Comparison of ENCODE assay signal across 17 mouse cellular contexts in genomic region chr12:109674766-109675165, GRCm38 (mm10).
"Had no signal": no experiment of that assay in that cellular context is flagged by ENCODE, and none has a peak within 500 bp of the region (broad histone marks: within the 10 kb centered on the region; RNA-seq: fewer than 3 reads in every experiment).

No protein-coding gene starts in this region.

- H3K4me1 ChIP-seq: liver, embryonic 13.5 days; liver, embryonic 15.5 days; megakaryocyte, embryonic 14.5 days; midbrain, embryonic 13.5 days; midbrain, embryonic 15.5 days; neural tube, embryonic 12.5 days; stomach, embryonic 15.5 days had no signal

- ATAC-seq: liver, postnatal 0 days; midbrain, embryonic 13.5 days; midbrain, embryonic 15.5 days had no signal

- H3K9ac ChIP-seq: liver, embryonic 13.5 days; liver, embryonic 15.5 days; liver, postnatal 0 days; midbrain, embryonic 13.5 days; midbrain, embryonic 15.5 days; neural tube, embryonic 12.5 days; stomach, embryonic 15.5 days had no signal

- H3K27me3 ChIP-seq: liver, embryonic 13.5 days; liver, embryonic 15.5 days; megakaryocyte, embryonic 14.5 days; midbrain, embryonic 13.5 days; midbrain, embryonic 15.5 days; neural tube, embryonic 12.5 days; stomach, embryonic 15.5 days had no signal

- DNase-seq: liver; liver, embryonic 13.5 days; liver, postnatal 0 days; right cerebral cortex, postnatal 14 days; thymus, adult 2 months; thymus, postnatal 25 days; thymus, postnatal 4 days had no signal

- H3K9me3 ChIP-seq: liver, embryonic 13.5 days; liver, embryonic 15.5 days; megakaryocyte, embryonic 14.5 days; midbrain, embryonic 13.5 days; midbrain, embryonic 15.5 days; neural tube, embryonic 12.5 days; stomach, embryonic 15.5 days had no signal

- H3K4me2 ChIP-seq: liver, embryonic 11.5 days; liver, embryonic 13.5 days; liver, embryonic 15.5 days; midbrain, embryonic 11.5 days; midbrain, embryonic 13.5 days; midbrain, embryonic 15.5 days; neural tube, embryonic 12.5 days; stomach, embryonic 15.5 days had no signal

- H3K36me3 ChIP-seq: liver, embryonic 13.5 days; liver, embryonic 15.5 days had no signal

- H3K4me3 ChIP-seq: liver, embryonic 13.5 days; liver, embryonic 15.5 days; megakaryocyte, embryonic 14.5 days; midbrain, embryonic 13.5 days; midbrain, embryonic 15.5 days; neural tube, embryonic 12.5 days; stomach, embryonic 15.5 days had no signal

- H3K27ac ChIP-seq: liver, embryonic 13.5 days; liver, embryonic 15.5 days; macrophage; midbrain, embryonic 13.5 days; midbrain, embryonic 15.5 days; neural tube, embryonic 12.5 days; stomach, embryonic 15.5 days; stomach, postnatal 0 days had no signal
